Mouse (Mus musculus): Measurements from ENCODE around the gene Prkacb.

Gene Prkacb

DNA sequence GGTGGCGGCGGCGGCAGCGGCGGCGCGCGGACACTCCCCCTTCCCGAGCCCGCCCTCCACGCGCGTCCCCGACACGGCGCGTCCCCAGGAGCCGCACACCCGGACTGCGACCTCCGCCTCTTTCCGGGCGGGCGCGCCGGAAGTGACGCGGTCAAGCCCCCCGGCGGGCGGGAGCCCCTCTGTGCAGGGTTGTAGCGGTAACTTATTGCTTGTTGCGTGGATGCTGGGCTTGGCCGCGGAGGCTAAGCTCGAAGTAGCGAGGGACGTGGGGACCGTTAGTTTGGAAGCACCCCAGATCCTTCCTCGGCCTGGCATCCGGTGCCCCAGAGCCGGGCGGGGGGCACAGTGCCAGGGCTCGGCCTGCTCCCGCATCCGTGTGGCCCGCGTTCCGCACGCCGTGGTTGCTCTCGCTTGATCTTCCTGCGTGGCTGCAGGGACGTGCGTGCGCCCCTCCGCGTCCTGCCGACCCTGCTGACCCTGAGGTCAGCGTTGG, at the start of gene Prkacb:
Gene Prkacb, minus strand, starts transcription at position 90 of the 493 bp plus-strand sequence.
- peak; percentile 96 for DNase-seq (ENCODE audit: low spot score)

- no peak for DNase-seq (ENCODE audit: low spot score)
These were observed 47.5 kb upstream of the Prkacb start for GRCm38 (mm10) chr3:146860308-146860707.

DNA sequence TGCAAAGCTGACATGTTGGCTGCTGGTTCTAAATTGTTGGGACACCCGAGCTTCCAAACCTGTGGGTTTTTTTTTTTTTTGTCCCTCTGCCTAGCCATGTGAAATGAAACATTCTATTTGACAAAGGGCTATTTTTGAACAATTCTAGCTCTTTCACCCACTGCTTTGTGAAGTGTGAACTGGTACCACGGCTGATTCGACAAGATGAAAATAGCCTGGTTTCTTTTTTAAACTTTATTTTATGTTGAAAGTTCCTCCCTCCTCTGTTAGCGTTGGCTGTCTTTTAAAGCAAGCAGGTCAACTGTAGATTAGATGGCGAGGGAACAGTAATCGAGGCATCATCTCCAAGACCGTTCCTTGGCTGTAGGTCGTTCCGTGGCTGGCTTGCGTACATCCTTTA, 44.6 kb upstream of the Prkacb start:
- no peak for DNase-seq (ENCODE audit: low spot score)

DNA sequence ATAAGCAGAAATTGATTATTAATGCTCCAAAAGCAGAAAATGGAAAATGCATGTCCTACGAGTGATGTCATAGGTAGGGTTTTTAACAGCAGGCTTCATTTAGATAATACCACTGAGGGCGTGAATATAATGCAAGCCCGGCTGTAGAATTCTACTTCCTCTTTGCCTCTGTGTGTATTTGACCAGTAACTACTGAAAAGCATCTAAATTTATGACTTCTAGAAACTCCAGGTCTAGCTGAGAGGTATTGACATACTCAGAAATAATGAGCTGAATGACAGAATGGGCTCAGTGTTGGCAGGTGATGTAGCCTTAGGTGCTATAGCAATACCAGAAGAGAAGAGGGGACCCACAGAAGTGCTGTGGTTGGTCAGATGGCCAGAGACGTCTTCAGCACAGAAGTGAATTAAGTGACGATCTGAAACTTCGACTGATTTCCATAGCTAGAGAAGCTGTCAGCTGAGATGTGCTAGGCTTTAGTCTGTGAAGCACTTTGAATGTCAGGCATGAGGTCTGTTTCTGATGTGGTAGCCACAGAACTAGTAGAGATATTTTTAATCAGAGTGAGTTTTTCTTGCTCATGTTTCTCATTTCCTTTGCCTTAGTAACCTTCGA, 41.8 kb upstream of the Prkacb start:
- no peak for DNase-seq (ENCODE audit: low spot score)

DNA sequence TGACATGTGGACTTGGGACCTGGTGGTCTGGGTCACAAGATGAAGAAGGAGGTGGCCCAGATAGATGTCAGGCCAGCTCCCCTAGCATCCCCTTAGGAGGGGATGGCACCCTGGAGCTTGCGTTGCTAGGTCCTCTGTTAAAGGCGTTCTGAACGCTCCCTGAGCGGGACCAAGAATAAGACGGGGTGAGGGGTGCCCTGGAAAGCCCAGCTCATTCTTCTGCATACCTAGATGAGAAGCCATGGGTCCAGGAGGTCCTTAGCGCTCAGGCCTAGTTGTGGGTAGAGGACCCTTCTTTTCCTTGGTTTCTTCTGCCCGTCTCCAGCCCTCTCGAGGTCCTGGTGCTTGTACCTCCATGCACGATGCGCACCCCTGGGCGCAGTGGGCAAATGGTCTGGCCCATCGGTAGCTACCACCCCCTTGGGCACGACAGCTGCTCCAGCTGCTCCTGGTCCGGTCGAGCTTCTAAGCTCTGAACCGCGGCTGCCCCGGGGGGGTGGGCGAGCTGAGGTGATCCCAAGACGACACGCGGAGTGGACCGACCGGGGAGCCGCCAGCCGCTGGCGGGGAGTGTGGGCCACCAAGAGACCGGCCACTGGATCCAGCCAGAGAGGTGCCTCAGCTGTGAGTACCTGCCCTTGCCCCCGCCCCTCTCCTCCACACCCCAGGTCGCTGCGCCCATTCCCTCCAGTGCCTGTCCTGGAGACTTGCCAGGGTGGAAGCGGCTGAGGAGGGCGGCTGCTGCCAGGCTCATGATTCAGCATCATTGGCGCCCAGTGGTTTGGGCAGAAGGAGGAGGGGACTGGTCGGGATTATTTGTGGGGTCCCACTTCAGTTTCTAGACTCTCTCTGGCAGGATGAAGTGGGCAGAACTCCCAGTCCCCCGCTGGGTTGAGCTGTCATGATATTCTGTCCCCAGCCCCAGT, 39.4 kb upstream of the Prkacb start, which contains the start of gene Ttll7:
Gene Ttll7, plus strand, starts transcription at position 402 of the 926 bp plus-strand sequence.
- DNase-seq (ENCODE audit: low spot score) = peak; percentile 81

GRCm38 (mm10) chr3:146849360-146849759, 36.6 kb upstream of the Prkacb start:
- DNase-seq (ENCODE audit: low spot score) = no peak

- DNase-seq (ENCODE audit: low spot score) = no peak
These were observed 35.3 kb upstream of the Prkacb start for GRCm38 (mm10) chr3:146848112-146848511.

GRCm38 (mm10) chr3:146846237-146846636, 33.4 kb upstream of the Prkacb start:
- no peak for DNase-seq (ENCODE audit: low spot score)

GRCm38 (mm10) chr3:146843470-146843869, 30.7 kb upstream of the Prkacb start:
- no peak for DNase-seq (ENCODE audit: low spot score)

GRCm38 (mm10) chr3:146842766-146843165, 30.0 kb upstream of the Prkacb start:
- no peak for DNase-seq (ENCODE audit: low spot score)

DNA sequence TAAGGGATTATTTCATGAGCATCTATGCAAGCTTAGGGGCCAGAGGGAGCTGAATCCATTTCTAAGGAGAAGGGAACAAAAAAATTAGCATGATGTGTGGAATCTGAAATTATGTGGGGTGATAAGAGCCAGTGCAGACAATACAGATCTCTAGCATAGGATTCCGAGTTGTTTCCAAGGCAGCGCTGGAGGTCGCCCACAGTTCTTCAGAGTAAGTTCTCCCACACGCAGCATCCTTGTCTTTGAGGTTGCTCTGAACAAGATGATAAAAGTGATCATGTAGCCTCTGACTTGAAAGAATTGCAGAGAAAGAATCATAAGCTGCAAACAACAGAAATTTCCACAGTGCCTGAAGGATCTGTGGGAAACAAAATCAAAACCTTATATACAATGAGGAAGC, 7.9 kb upstream of the Prkacb start:
- no peak for DNase-seq (ENCODE audit: low spot score)

- no peak for DNase-seq (ENCODE audit: low spot score)
These were observed 834 bp upstream of the Prkacb start for GRCm38 (mm10) chr3:146813624-146814023.

- DNase-seq (ENCODE audit: low spot score) = peak; percentile 79
These were observed 530 bp downstream of the Prkacb start for GRCm38 (mm10) chr3:146812041-146812878.

DNA sequence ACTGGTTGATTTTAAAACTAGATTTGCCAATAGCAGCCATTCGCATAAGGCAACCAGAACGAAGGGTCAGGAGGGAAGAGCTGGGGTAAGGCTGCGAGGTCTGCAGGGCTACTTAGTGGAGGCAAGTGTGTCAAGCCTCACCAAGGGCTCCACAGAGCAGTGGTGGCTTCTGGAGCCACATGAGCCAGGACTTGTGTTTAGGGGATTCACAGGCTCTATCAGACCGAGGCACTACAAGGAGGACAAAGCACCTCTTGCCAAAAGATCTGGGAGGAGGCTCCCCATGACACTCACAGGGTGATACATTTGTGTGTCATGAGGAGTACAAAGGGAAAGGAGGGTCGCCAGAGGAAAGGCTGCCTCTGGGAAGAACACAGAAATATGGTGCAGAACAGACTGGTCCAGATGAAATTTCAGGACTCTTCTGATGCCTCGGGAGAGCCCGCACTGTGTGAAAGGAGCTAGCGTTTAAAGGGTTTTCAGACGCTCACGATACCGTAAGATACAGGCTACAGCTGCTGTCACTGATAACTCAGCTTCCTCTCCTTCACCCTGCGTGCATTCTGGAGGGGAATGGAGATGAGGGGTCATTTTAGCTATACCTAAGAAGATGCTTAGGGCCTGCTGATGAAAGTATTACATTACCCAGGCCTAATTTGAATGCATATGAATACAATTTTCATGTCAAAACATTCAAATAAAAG, 19.1 kb downstream of the Prkacb start:
- DNase-seq (ENCODE audit: low spot score) = no peak

DNA sequence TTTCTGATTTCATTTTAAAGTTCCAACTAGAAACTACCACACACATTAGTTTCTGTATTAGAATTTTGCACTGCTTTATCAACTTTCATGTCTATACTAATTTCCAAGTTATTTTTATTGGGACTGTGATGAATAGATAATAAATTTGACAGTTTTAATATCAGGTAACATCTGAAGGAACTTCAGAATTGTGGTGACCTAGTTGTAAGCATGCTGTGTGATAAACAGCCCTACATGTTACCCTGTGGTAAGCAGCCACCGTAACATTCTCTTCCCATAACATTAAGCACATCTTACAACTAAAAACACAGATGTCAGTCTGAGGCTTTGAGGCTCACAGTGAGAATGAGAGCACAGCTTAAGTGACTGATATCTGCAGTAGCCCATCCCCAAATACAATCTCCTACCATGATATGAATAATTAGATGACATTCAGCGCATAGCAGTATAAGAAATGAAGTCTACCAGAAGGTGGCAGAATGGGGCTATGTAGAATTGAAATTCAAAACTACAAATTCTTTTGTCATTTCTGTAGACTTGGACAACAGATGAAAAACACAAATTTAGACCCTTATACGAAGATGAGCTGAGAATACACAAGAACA, 20.5 kb downstream of the Prkacb start:
- DNase-seq (ENCODE audit: low spot score) = no peak

DNA sequence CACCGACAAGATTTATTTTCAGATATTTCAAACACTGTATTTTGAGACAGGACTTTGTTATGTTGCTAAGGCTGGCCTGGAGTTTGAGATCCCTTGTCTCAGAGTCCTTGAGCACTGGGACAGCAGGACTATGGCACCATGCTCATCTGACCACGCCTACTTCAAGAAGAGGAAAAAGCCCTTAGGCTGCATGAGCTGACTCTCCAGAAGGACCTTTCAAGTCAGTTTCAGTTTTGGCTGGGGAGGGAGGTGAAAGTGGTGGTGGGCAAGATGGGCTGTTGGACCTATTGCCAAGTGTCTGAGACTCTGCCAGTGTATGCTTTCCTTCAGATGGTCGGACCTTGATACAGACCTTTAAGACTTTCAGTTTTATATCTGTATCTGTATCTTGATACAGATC, 28.6 kb downstream of the Prkacb start:
- DNase-seq (ENCODE audit: low spot score) = no peak

GRCm38 (mm10) chr3:146783645-146784225, 29.1 kb downstream of the Prkacb start:
- DNase-seq (ENCODE audit: low spot score) = no peak

- DNase-seq (ENCODE audit: low spot score) = no peak
These were observed 30.2 kb downstream of the Prkacb start for GRCm38 (mm10) chr3:146782548-146782947.

DNA sequence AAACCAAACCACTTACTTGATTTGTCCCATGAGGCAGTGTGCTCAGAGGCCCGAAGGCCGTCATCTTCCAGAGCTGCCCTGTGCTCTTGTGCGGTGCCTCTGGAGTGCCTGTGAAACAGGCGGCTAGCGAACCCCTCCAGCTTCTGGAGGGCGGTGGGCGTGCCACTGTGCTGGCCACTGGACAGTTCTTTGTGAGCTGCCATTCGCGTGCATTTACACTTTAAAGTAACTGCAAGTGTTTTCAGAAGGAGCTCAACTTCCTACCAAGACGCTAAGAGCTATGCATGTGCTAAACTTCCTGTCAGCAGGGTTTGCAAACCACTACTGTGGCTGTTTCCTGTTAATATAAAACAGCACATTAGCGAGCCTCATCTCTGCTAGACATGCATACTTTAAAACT, 31.7 kb downstream of the Prkacb start:
- no peak for DNase-seq (ENCODE audit: low spot score)

DNA sequence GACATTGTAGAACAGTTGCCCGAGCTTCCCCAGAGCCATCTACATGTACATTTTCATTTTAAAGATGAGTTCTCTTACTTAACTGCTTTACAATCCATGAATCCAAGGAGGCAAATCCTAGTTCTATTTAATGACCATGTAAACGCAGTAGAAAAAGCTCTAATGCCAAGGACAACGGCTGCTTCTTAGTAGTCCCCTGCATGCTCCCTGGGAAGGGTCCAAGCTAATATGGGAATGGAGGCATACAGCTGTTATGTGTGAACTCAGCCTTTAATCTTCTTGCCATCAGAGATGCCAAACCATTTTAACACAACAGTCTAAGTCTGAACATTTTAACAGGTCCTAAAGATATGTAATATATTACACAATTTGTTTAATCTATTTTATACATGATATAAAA, 32.5 kb downstream of the Prkacb start:
- DNase-seq (ENCODE audit: low spot score) = no peak

DNA sequence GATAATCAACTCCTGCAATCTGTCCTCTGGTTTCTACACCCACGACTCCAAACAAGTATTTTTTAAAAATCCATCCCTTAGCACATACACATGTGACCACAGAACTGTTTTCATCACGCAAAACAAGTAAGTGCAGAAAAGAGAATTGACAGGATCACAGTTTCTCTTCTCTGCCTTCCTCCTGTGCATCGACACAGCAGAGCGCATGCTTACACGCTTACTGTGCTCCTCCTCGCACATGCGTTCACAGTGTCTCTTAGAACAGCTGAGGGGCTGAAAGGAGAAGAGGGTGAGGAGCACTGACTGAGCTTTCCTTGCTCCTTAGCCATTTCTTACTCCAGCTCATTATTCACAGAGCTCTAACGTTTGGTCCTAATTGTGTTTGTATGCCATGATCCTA, 33.9 kb downstream of the Prkacb start:
- no peak for DNase-seq (ENCODE audit: low spot score)
